Mouse (Mus musculus): Measurements from ENCODE around the gene Gfy.

The Gfy gene

DNA sequence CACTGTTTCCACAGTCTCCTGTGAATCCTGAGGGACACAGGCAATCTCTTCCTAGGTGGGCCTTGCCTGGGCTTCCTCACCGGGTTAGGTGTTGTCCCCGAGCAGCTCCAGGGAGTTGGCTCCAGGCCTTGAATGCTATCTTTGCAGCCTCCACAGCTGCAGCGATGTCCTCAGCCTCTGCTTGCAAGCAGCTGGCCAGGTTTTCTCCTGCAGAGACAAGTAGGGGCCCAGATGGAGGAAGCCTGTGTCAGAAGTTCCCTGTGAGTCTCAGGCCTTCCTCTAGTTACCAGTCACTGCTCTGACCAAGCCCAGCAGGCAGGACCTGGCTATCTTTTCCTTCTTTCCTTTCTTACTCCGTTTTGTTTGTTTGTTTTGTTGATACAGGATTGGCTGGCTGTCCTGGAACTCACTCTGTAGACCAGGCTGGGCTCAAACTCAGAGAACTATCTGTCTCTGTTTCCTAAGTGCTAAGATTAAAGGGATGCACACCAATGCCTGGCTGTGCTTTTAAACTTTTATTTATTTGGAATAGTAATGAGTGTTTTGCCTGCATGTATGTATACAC is 30.8 kb downstream of the Gfy start:
- DNase-seq (ENCODE audit: low read depth), result no peak

GRCm38 (mm10) chr7:45147899-45148298 is 31.5 kb downstream of the Gfy start:
- DNase-seq (ENCODE audit: low read depth), result no peak

DNA sequence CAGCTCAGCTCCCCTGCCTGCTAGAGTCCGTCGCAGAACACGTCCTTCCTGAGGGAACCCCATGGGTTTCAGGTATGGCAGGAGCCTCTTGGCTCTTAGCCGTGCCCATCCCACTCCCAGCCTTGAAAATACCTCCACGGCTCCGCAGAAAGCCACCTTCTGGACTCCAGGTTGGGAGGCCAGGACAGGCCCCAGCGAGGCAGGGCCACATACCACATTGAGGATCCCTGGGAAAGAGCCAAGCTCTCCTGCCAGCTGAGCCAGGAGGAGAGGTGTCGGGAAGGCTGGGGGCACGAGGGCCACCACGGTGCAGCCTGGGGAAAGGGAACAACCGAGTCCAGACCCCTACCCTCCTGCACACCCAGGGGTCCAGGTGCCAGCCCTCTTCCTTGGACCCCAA is 32.1 kb downstream of the Gfy start:
- DNase-seq (ENCODE audit: low read depth), result no peak

GRCm38 (mm10) chr7:45145460-45145859 is 33.9 kb downstream of the Gfy start:
- no peak for DNase-seq (ENCODE audit: low read depth)

- DNase-seq (ENCODE audit: low read depth), result no peak
Observed at GRCm38 (mm10) chr7:45144368-45145174, 34.8 kb downstream of the Gfy start.

DNA sequence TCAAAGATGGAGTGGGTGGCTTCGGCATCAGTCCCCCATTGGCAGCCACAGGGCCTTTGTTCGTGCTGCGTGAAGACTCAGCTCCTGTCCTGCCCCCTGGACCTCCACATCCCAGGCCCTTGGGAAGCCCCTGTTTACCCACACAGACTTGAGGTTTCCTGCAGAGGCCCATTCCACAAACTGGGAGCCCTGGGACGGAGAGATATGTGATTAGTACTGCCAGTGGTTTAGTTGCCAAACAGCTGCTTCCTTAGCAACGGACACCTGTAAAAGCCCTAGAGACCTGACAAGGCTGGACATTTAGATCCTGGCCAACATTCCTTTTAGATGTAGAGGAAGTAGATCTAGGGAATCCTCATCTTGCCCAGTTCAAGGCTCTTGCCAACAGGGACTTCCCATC is 37.5 kb downstream of the Gfy start:
- no peak for DNase-seq (ENCODE audit: low read depth)

GRCm38 (mm10) chr7:45141319-45141718 is 38.0 kb downstream of the Gfy start:
- no peak for DNase-seq (ENCODE audit: low read depth)

DNA sequence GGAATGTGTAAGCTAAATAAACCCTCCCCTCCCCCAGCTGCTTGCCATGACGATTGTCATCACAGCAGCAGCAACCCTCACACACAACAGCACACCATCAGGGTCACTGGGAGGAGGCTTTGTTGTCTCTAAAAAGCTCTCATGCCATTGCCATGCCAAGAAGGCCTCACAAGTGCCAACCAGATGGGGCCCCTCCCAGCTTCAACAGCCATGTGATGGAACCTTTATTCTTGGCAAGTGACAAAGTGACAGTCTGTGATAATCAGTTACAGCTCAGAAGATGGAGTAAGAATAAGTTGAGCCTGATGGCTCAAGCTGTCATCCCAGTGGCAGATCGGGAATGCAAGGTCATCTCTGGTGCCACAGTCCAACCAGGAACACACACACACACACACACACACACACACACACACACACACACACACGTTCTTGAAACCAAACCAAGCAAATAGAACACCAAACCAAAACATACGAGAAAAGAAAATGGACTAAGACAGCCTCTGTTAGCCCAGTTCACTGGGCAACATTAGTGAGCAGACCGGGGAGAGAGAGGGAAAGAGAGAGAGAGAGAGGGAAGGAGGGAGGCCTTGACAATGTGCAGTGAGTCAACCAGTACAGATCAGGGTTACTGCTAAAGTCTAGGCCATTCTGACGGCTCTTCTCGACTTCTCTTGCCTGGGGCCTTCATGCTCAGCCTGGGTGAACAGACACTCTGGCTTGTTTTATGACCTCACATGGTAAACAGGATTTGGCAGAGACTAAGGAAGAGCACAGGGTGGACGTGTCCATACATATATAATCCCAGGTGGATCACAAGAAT is 39.3 kb downstream of the Gfy start:
- no peak for DNase-seq (ENCODE audit: low read depth)

DNA sequence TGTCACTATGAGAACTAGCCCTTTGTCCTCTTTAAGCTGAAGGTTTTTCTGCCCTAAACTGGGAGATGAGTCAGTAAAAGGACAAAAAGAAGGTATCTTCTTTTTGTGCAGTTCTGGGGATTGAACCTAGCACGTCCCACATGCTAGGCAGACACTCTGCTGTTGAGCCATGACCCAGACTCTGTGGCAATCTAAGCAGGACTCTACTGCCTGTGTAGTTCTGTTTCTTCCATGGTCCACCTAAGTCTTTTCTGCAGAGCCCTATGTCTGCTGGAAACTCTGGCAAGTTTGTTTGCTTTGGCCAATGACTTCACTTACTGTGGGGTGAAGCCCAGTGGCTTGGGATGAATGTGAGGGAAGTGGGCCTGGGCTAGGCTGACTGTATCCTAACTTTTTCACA is 41.0 kb downstream of the Gfy start:
- DNase-seq (ENCODE audit: low read depth), result no peak

- no peak for DNase-seq (ENCODE audit: low read depth)
Observed at GRCm38 (mm10) chr7:45137171-45138006, 42.0 kb downstream of the Gfy start.

GRCm38 (mm10) chr7:45135993-45136567 is 43.3 kb downstream of the Gfy start, which contains the start of the genes Gm45713 and Flt3l:
Gene Gm45713, minus strand, starts transcription at chr7:45136231.
Gene Flt3l, minus strand, starts transcription at chr7:45136432.
- peak; percentile 68 for DNase-seq (ENCODE audit: low read depth)

- no peak for DNase-seq (ENCODE audit: low read depth)
Observed at GRCm38 (mm10) chr7:45135370-45135769, 44.0 kb downstream of the Gfy start.

- DNase-seq (ENCODE audit: low read depth), result no peak
Observed at GRCm38 (mm10) chr7:45134544-45135026, 44.8 kb downstream of the Gfy start.

GRCm38 (mm10) chr7:45133446-45134159 is 45.8 kb downstream of the Gfy start:
- DNase-seq (ENCODE audit: low read depth), result no peak

GRCm38 (mm10) chr7:45131850-45132249 is 47.5 kb downstream of the Gfy start:
- no peak for DNase-seq (ENCODE audit: low read depth)

- no peak for DNase-seq (ENCODE audit: low read depth)
Observed at GRCm38 (mm10) chr7:45129776-45130512, 49.4 kb downstream of the Gfy start.

DNA sequence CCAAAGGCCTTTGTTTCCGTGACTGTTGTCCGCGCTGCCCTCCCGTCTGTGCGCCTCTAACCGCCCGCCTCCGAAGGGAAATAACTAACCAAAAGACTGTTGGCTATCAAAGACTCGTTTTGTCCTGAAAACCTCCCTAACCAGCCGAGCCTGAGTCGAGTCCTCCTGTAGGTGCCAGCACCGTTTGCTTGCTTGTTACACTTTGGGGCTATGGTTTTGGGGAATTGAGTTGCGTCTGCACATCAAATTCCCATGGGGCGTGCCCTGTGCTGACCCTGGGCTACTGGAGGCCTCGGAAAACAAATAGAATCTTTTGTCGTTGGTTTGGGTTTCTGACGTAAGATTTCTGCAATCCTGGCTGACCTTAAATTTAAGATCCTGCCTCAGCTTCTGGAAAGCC is 50.1 kb downstream of the Gfy start:
- DNase-seq (ENCODE audit: low read depth), result peak; percentile 65

- peak; percentile 99 for DNase-seq (ENCODE audit: low read depth)
Observed at GRCm38 (mm10) chr7:45128624-45129246, 50.6 kb downstream of the Gfy start, which contains the start of gene Rpl13a. Gene Rpl13a, minus strand, starts transcription at chr7:45128761.

- no peak for DNase-seq (ENCODE audit: low read depth)
Observed at GRCm38 (mm10) chr7:45127700-45128224, 51.6 kb downstream of the Gfy start.
